Mouse (Mus musculus): ENCODE results near the gene Slc9a8. TPM values are rescaled to one million over a fixed set of nuclear protein-coding genes. Genes with fewer than 3 reads are reported as not detected.
A peak's percentile ranks its signal among the peaks of the same experiment; 100 is the strongest.

Gene Slc9a8
- total RNA-seq, 2 experiments from 2014 or later, result 29.4 to 30.5 TPM

DNA sequence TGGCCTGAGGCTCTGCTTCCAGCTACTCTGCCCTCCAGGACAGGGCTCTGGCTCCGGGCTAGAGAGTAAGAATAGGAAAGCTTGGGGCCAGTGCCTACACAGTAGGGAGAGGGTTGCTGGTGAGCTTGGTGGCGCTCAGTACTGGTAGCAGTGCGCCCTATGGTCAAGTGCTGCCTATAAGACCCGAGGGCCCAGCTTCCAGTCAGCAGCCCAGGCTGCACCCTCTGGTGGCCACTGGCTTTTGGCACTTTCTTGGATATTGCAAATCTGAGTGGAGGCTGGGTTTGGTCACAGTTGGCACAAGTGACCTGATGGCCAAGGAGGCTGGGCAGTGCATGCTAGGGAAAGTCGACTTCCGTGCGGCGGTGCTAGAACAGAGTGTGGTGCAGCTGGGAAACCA, 29.1 kb downstream of the Slc9a8 start:
- no peak for DNase-seq

DNA sequence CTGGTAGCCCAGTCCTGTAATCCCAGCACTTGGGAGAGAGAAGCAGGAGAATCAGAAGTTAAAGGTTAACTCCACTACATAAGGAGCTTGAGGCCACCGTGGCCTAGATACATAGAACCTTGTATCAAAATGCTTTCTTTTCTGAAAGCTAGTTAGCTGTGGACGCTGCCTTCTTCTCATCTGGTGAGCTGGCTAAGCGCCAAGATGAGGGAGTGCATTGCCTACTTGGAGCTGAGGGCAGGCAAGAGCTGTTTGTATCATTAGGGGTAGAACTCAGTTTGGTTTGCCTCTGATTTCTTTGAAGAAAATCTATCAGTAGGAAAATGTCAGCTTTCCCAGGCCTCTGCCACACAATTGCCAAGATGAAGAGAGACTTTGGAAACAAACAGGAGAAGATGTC, 32.3 kb downstream of the Slc9a8 start:
- no peak for DNase-seq

GRCm38 (mm10) chr2:167456361-167457020, 35.0 kb downstream of the Slc9a8 start:
- no peak for DNase-seq

GRCm38 (mm10) chr2:167457213-167457612, 35.7 kb downstream of the Slc9a8 start:
- DNase-seq, result no peak

DNA sequence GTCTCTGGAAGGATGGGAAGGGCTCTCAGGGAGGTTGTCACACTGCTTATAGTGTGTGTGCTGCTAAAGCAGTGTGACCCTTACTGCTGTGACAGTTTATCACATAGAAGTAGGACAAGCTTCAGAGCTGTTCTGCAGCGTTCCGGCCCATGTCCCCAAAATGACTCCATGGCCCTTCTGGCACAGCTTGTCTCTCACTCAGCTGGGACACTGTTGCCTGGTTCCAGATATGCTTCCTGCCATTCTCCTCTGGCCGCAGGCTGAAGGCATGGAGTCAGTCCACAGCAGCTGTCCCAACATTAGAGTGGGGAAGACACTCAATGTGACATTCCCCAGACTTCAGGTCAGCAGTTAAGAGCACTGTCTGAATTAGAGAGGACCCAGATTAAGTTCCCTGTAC, 37.0 kb downstream of the Slc9a8 start:
- no peak for DNase-seq

- DNase-seq, result no peak
Observed at GRCm38 (mm10) chr2:167459071-167459865, 37.8 kb downstream of the Slc9a8 start.

- peak; percentile 82 for DNase-seq
Observed at GRCm38 (mm10) chr2:167462954-167463353, 41.4 kb downstream of the Slc9a8 start.

GRCm38 (mm10) chr2:167463802-167464201, 42.3 kb downstream of the Slc9a8 start:
- no peak for DNase-seq

DNA sequence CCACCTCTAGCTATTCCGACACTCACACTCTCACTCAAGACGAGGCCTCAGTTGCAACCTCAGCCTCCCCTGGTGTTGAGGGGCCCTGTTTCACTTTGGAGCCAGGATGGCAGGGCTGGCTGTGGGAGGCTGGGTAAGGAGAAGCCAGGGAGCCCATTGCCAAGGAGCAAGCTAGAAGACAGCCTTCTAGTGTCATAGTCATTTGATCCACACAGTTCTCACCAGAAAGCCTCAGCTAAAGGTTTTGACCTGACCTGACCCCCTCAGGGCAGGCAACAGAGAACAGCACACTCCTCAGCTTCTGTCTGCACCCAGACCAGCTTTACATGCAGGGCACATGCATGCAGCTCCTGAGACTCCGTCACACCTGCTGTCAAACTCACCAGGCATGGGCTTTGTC, 44.4 kb downstream of the Slc9a8 start:
- DNase-seq, result no peak

DNA sequence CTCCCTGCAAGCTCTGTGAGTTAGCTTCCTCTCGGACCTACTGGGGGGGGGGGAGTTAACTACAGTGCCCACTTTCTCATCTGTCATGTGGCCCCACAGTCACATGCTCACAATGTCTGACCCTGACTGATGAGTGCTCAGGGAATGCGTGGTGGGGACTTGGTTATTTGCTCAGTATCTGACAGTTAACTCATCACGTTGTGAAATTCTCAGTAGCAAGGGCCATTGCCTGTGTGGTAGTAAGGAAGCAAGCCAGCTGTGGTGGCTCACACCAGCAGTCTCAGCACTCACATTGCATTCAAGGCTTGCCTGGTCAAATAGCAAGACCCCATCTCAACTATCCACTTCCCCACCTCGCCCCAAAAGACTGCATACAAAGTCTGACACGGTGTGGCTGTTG, 45.7 kb downstream of the Slc9a8 start:
- no peak for DNase-seq

- DNase-seq, result no peak
Observed at GRCm38 (mm10) chr2:167468444-167468843, 46.9 kb downstream of the Slc9a8 start.

DNA sequence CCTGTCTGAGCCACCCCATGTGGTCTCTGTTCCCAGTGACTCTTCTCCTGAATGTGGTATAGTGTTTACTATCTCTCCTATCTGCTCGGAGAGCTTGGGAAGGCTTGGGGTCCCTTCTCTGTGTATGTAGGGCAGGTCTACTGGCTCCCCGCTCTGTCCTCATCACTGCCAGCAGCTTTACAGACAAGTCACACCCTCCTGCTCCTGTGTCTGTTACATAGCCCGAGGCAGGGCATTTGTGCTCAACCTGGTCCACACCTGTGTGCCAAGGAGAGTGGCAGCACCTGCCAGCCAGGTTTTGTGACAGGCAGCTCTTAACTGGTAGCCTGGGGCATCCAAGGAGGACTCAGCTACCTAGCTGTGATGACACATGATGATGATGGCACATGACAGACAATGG, 49.1 kb downstream of the Slc9a8 start:
- DNase-seq, result no peak

DNA sequence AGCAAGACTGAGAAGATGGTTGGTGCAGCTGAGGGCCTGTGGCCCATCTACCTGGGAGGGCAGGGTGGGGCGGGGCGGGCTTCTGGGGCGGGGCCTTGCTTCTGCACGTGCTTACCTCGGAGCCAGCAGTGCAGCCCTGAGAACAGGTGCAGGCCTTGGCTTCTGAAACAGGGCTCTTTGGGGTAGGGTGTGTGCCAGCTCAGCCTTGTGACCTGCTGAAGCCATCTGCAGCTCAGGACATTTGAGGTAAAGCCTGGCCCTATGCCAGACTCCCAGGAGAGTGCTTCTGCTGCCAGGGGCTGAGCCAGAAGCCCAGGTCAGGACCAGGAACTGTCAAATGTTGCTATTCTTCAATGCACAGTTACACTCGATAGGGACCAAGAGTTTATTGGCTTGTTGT, 50.1 kb downstream of the Slc9a8 start:
- DNase-seq, result peak; percentile 57

DNA sequence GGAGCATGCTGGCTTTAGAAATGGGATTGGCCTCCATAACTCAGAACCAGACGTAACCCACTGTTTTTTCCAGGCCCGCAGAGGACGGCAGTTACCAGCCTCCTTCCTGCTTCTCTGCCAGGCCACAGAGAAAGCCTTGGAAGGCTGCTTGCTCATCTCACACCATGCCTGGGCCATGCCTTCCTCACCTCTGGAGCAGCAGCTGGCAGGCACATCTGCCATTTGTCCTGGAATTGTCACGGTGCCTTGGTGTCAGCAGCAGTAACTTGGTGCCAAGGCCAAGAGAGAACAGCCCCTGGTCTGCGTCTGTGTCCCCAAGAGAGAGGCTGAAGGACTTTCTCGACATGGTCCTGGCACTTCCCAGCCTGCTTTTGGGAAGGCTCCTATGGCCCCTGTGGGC, 52.7 kb downstream of the Slc9a8 start:
- DNase-seq, result no peak

DNA sequence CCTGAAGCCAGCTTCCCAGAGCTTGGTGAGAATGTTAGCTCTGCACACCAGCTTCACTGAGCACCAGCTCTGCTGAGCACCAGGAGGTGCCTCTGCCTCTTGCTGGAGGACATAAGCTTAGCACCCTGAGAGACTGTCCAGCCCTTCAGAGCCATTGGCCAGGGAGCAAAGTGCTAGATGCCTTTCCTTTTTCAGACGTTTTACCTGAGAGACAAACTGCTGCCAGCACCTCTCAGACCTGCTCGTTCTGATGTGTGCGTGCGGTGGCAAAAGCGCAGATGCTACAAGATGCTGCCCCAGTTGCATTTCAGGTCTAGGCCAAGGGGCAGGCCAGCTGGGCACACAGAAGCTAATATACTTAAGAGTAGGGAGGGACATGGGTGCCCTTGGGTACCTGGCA, 54.1 kb downstream of the Slc9a8 start:
- no peak for DNase-seq

DNA sequence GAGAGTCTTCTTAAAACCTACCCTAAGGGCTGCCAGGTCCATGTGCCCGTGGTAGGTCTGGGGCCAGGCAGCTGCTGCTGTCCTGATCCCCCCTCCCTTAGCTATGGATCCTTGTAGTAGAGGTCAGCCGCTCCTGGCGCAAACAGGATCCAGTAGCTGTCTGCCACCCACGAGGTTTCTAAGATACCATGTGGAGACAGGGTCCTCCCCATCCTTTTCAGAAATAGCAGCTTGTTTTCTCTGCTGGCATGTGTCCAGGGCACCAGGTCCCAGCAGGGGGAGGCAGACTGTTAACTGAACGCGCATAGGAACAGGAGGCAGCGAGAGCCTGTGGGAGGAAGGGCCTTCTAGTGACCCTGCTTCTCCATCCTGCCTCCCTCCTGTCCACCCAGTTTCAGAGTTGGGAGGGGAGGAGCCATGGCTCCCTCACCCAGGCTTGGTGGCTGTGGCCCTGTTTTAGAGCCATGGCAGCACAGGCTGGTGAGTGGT, 54.7 kb downstream of the Slc9a8 start:
- peak; percentile 83 for DNase-seq

DNA sequence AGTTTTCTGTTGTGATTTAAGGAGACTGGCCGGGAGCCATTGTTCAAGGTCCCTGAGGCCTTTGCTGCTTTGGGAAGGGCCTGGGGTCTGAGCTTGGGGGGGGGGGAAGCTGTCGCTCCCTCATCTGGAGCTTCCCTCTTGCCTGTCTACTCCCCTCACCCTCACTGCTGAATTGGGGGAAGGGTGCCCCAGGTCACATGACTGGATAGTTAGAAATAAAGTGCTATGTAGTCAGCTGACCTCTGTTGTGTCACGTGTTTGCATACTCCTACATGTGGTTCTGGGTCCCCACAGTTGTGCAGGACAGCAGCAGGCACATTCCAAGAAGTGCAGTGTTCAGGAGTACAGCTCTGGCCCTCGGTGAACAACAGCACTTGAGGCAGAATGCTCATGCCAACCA, 55.2 kb downstream of the Slc9a8 start:
- no peak for DNase-seq

- DNase-seq, result no peak
Observed at GRCm38 (mm10) chr2:167478128-167478527, 56.6 kb downstream of the Slc9a8 start.

DNA sequence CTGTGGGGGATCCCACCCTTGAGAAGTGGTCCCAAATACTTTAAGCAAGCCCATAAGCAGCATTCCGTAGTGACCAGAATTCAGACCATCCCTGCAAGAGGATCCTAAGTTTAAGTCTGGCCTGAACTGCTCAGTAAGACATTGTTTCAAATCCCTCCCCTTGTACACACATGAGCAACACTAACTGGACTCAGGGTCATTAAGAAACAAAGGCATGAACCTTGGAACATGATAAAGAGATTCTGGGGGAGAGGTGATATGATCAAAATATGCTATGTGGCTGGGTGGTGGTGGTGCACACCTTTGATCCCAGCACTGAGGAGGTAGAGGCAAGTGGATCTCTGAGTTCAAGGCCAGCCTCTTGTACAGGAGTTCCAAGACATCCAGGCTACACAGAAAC, 58.0 kb downstream of the Slc9a8 start:
- no peak for DNase-seq

DNA sequence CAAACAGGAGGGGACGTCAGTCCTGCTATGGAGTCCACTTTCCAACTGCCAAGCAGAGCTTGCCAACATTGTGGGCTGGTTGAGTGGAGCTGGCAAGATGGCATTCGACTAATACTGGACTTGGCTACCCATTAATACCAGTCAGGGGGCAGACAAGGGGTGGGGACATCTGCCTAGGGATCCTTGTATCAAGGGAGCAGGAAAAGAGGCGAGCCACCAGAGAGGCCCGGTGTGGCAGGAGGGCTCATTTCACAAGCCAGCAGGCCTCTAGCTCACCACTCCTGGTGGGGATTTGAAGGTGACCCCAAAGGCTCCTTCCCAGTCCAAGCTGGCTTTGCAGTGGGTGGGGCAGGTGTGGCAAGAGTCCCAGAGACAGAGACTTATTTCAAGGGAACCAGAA, 61.2 kb downstream of the Slc9a8 start:
- no peak for DNase-seq

- DNase-seq, result no peak
Observed at GRCm38 (mm10) chr2:167483081-167483826, 61.7 kb downstream of the Slc9a8 start.

DNA sequence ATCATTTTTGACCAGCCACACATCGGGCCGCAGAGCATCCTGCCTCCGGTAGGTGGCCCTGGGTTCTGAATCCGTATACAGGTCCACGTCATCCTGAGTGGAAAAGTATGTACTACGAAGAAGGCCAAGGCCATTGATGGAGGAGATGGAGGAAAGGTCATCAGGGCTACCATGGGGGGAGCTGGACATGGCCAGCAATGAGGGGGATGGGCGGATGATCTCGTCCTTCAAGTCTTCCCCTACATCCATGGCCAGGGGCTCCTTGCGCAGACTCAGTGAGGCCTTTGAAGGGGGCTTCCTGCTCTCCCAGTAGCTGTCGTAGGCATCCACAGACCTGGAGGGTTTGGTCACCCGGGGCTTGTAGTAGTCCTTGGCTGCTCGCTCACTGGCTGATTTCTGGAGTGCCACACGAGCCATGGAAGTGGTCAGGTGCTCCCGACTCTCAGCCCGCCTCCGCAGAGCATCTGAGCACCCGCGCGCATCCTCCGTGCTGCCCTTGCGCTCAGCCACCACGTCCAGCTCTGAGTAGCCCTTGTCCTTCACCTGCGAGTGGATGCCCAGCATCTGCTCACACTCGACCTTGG, 62.4 kb downstream of the Slc9a8 start:
- DNase-seq, result no peak

DNA sequence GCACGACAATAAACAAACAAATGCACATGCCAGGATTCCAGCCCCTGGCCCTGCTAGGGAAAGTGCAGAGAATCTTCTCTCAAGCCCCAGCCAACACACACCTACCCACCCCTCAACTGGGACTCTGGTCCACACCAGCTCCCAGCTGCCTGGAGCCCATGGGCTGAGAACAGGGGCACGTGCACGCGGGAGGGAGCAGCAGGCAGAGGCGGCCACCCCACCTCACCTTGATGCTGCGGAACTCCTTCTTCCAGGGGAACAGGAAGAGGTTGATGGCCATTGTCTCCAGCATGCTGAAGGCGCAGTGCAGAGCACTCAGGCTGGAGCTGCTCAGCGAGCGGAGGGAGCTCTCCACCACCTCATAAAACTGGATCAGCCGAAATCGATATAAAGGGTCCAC, 63.4 kb downstream of the Slc9a8 start:
- no peak for DNase-seq

Measured in heart, postnatal 4 days (tissue).